Mouse (Mus musculus): ENCODE data around the gene Katnb1. TPM values are rescaled to one million over a fixed set of nuclear protein-coding genes. Genes with fewer than 3 reads are reported as not detected.
A peak's percentile ranks its signal among the peaks of the same experiment; 100 is the strongest.

The Katnb1 gene
- total RNA-seq, 2 experiments from 2014 or later = 13.0 to 15.0 TPM

DNA sequence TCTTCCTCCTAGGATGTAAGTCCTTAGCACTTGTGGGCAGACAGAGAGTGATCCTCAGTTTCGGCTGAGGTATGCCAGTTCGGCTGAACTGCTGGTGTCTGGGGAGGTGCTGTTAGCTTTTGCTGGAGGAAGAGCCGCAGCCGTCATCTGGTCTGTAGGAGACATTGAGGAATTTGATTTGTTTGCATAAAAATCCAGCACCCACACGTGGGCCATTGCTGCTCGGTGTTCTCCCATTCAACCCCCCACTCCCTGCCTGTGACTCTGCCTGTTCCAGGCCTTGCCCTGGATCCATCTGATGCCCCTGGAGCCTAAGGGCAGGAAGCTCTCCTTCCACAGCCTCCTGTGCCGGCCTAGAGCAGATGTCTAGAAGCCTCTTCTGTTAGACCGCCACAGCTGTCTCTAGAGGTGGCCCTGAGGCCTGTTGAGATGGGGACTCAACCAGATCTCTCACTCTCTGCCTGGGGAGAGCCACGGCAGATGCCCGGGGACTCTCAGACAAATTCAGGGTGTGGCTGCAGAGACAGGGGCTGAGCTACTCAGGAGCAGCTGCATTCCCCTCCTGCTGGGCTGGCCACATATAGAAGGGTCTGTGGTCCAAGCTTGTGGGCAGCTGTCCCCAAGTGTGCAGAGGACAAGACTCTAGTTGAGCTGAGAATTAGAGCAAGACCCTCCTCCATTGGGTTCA is 3.9 kb downstream of the Katnb1 start:
- no peak for DNase-seq

DNA sequence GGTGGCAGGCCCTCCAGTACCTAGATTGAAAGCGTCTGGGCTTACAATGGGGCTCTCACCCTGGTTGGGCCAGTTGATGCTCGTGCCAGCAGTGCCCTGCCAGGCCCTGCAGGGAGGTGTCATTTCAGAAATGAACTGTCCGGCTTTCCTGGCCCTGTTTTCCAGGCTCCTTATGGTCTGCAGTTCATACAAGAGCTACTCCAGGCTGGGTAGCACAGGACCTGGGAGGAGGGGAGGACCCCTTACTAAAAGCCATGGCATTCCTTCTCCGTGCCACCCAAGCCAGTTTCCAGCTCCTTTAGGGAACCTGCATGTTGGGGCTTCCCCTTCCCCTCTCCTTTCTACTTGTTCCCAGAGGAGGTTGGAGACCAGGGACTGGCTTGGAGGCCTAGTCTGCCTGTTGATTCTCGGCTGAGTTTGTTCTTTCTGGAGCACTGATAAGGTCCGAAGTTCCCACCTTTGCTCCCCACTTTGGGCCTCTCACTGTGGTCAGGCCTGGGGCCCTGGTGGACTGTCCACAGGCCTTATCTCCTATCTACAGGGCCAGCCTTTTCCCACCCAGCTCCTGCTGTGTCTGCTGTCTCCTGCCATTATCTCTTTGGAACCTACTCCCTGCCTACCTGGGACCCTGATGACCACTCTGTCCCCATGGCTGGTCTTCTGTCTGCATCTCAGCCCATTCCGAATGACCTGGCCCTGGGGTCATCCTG is 4.6 kb downstream of the Katnb1 start:
- no peak for DNase-seq

DNA sequence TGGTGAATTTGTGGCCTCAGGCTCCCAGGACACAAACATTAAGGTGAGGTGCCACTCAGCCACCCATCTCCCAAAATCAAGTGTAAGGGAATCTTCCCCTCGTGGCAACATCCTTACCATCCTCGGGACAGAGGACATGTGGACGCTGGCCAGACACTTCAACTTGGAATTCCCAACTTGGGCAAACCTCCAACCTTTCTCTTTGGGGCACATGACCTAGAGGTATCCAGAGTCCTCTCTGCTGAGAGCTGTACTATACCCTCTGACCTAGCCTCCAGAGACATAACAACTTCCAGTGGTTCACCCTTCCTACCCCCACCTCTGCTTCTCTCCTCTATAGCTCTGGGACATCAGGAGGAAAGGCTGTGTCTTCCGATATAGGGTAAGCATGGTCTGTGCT is 12.6 kb downstream of the Katnb1 start:
- peak; percentile 38 for DNase-seq

DNA sequence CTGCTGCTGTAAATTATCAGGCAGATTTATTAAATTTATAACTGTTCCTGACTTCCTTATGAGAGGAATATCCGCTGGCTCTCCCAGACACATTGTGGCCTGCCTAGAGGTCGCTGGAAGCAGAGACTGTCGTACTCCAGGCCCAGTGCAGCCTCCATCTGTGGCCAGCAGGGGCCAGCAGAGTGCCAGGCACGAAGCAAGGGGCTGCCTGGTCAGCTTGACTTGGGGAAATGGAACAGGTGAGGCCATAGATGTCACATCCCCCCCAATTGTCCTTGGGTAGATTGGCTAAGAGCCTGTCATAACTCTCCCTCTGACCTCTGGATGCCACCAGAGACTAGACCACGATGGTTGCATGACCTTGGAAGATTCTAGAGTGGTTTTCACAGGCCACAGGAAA is 18.0 kb downstream of the Katnb1 start:
- DNase-seq = peak; percentile 86

DNA sequence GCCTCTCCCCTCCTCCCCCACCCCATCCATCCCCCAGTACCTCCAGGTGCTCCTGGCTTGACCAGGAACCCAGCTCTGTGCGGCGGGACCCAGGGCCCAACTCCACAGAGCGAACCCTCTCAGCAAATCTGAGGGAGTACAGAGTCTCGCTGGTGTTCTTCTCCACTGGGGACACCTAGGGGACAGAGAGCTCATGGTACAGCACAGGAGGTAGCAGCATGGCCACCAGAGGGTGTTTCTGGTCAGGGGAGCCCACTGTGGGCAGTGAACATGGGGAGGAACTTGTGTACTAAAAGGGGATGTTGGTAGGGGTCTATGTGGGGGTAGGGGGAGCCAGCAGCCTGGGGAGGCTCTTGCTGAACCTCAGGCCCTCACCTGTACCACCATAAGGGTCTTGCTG is 21.0 kb downstream of the Katnb1 start:
- DNase-seq = no peak

DNA sequence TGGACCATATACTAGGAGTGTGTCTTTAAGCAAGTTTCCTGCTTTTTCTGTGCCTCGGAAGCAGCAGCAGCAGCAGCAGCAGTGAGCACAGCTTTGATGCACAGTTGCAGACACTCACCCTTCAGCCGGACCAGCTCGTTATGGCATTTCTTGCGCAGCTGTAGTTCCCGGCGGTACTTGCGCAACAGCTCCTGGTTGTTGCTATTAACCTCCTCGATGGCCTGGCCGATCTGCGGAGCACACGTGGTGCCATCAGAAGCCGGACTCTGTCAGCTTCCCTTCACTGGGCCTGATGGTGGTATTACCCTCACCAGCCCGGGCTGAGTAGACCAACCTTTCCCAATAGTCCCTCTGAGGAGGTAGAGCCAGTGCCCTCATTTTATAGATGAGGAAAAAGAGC is 26.3 kb downstream of the Katnb1 start:
- no peak for DNase-seq

DNA sequence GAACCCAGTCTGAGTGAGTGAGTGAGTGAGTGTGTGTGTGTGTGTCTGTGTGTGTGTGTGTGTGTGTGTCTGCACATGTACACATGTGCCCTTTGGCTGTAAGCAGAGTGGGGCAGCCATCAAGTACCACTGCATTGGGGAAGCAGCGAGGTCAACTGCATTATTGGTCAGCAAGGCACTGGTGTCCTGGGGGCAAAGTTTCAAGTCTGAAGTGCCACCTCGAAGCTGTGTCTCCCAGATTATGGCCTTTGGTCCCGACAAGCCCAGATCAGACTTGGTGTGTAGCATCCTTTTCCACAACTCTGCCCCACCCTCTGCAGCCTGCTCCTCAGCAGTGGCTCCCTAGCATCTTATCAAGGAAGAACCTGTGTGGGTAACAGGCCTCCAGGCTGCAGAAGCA is 31.6 kb downstream of the Katnb1 start:
- no peak for DNase-seq

DNA sequence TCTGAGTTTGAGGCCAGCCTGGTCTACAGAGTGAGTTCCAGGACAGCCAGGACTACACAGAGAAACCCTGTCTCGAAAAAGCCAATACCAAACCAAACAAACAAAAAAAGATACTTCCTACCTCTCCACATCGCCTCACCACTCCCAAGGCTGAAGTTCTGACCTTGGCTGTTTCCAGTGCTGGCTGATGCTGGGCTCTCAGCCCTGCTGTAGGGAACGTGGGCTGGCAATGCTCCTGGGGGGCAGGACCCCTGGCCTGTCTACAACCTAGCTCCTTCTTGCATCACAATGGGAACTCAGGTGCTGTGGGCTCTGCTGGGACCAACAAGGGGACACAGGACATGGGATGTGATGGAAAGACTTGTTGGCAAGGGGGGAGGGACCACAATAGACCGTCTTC is 32.1 kb downstream of the Katnb1 start:
- DNase-seq = no peak

DNA sequence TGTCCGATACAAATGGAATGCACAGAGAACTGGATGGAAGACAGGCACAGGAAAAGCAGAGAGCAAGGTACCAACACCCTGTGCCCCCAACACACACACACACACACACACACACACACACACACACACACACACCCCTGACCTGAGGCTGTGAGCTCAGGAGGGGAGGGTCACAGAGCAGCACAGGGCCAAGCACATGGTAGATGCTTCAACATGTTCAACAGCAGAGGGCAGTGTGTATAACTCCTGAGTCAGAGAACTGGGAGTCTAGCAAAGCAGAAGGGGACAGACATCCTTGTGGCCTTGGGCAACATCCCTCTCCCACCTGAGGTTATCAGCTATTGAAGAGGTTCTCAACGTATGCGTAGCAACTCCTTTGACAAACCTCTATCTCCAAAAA is 32.8 kb downstream of the Katnb1 start:
- DNase-seq = peak; percentile 39

DNA sequence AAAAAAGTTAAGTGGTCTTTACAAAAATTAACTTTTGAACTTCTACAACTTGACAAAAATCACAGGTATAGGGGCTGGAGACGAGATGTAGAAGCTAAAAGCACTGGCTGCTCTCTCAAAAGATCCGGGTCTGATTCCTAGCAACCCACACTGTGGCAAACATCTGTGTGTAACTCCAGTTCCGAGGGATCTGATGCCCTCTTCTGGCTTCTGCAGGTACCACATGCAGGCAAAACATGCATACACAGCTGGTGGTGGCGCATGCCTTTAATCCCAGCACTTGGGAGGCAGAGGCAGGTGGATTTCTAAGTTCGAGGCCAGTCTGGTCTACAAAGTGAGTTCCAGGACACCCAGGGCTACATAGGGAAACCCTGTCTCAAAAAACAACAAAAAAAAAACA is 42.5 kb downstream of the Katnb1 start:
- no peak for DNase-seq

DNA sequence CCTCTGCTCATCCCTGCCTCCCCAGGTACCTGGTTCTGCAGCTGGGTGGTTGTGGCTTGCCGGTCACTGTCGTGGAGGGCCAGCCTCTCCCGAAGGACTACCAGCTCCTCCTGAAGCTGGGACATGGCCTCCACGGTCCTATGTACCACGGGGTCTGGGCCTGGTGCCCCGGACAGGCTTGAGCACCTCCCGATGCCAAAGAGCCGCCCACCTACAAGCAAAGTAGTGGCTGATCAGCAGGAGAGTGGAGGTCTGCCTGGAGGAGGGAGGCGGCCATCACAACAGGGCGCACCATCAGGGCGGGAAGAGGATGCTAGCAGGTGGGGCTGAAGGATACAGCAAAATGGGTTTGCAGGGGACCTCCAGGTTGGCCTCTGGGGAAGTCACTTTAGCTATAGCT is 45.5 kb downstream of the Katnb1 start:
- DNase-seq = no peak

DNA sequence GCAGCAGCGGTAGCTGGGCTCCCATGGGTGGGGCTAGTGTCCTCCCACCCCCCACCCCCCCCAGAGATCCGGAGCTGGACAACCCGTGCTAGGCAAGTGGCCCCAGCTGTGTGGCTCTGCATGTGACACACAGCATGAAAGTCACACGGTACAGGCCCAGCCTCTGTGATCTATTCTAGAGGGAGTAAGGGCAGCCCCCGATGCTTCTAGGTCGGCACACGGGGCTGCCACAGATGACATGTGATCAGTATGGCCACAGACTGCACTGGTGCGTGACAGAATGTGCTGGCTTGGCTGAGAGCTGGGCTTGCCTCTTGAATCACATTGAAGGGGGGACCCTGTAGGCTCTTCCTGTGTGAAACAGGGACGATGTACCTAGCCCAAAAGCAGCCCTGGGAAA is 46.7 kb downstream of the Katnb1 start:
- DNase-seq = no peak

DNA sequence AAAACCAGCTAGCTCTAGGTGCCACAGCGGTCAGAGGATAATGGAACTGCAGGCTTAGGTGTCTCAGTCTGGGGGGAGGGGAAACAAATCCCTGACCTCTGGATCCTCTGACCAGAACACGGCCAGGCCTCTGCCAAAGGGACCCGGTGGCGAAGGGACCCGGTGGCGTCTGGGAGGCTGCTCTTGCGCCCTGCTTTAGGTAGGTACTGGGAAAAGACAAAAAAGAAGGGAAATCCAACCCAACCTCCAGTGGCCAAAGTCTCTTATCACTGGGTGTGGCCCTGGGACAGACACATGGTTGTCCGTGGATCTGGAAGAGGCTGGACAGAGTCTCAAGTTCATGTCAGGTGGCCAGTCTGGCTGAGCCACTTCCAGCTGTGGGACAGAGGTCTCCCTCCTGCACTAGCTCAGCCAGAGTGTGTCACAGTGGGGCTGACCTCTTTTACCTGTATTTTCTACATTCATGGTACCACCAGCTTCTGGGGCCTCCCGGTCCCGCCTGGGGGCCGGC is 47.8 kb downstream of the Katnb1 start:
- DNase-seq = no peak

DNA sequence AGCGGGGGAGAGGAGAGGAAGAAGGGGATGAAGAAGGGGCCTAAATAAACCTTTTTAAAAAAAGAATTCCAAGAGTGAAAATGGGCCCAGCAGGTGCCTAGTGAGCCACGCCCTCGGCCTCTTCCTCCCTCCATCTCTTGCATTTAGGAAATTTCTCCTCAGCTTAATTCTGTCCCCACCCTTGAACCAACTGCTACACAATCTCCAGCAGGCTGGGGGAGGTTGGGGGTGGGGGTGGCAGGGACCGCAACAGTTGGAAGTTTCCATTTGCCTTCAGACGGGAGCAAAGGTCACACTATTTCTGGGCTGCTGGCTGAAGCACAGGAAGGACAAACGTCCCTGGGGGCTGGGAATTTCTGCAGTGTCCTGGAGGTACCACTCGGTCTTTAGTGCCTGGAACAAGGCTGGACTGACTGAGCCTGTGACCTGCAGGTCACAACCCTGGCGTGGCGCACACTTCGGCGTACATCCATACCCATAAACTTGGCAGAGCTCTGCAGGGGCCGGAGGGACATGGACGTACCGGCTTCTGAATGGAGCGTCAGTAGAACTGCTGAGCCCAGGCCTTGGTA is 50.1 kb downstream of the Katnb1 start:
- peak; percentile 42 for DNase-seq

DNA sequence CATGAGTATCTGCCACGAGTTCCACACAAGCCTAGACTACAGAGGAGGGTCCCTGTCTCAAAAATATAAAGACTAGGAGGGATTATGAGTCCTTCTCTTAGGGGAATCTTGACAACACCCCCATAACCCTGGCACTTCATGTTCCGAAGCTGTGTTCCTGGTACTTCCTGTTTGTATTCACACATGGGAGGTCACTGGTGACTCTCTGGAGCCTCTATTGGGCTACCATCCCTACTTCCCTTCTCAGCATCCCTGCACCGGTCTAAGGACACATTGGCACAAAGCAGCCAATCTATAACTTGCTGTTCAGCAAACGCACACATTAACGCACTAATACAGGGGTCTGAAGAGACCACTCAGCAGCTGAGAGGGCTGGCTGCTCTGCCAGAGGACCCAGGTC is 51.0 kb downstream of the Katnb1 start:
- no peak for DNase-seq

DNA sequence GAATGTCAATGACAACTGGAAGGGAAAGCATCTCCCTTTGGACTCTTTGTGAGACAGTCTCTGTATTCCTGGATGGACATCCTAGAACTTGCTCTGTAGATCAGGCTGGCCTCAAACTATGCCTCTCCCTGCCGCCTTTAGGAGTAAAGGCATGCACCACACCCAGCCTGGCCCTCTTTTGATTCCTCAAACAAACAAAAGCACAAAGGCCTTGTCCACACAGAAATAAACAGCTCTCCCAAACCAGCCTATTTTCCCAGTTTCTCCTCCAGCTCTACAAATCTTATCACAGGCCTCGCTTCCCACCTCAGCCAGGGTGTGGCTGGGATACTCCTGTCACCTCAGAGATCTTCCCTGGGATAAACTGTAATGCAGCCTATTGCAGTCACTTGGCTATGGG is 53.2 kb downstream of the Katnb1 start:
- no peak for DNase-seq

DNA sequence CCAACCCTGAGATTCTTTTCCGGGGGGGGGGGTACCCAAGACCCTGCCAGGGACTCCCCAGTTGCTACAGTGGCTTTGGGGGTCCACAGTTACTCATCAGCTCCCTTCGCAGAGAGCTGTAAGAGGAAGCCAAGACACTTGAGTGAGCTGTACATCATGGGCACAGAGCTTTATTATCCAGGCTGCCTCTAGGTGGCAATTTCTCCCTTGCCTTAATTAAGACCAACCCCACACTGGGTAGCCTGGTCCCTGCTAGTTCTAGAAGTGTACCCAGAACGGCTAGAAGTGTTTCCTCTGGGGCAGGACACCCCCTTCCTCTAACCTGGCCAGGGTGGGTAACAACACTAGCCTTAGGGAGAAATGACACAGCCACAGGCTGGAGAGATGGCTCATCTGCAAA is 54.3 kb downstream of the Katnb1 start:
- no peak for DNase-seq

DNA sequence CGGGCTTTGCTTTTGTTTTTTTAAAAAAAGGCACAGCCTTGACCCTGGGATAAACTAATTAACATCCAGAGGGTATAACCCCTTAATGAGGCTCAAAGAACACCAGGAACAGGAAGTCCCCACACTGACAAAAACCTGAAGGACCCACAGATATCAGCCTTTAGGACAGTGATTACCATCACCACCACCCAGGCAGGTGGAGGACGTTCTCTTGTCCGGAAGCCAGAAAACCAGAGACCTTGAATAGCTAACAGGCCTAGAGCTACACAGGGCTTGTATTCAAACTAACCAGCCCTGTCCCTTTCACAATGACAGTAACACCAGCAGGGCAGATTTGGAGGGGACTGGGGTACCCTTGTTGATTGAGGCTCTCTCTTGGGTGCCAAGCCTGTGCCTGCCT is 55.2 kb downstream of the Katnb1 start:
- DNase-seq = no peak

DNA sequence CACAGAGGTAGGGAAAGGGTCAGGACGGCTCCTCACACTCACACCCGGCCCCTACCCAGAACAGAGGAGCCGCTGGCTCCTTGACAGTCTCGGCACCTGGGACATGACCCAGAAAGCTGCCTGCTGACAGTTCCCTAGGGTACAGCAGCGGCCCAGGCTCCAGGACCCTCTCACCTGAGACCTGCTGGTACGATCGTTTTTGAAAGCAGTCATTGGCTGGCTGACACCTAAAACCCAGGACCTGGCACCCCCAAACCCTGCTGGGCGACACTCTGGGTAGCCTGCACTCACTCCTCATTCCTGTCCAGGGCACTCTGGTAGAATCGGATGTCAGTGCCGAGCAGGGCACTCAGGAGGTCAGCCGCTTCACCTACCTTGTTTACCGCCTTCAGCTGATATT is 56.2 kb downstream of the Katnb1 start:
- DNase-seq = no peak

DNA sequence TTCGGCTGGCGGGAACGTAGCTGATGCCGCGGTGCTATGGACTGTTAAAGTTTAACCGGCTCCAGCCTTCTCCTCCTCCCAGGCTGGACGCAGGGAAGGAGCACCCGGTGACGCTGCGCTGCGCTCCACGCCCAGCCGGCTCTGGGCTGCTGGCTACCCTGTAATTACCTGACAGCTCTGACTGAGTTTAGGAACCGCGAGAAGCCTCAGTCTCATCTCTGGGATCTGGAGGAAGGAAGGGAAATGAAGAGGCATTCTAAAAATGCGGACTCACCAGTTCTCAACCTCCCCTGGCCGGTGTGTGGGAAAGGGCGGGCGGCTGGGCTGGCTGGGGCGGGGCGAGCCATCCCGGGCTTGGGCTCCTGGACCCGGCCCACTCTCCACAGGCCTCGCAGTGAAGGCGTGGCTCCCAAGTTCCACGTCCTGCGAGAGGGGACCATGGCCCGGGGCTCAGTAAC is 56.7 kb downstream of the Katnb1 start:
- DNase-seq = peak; percentile 44

DNA sequence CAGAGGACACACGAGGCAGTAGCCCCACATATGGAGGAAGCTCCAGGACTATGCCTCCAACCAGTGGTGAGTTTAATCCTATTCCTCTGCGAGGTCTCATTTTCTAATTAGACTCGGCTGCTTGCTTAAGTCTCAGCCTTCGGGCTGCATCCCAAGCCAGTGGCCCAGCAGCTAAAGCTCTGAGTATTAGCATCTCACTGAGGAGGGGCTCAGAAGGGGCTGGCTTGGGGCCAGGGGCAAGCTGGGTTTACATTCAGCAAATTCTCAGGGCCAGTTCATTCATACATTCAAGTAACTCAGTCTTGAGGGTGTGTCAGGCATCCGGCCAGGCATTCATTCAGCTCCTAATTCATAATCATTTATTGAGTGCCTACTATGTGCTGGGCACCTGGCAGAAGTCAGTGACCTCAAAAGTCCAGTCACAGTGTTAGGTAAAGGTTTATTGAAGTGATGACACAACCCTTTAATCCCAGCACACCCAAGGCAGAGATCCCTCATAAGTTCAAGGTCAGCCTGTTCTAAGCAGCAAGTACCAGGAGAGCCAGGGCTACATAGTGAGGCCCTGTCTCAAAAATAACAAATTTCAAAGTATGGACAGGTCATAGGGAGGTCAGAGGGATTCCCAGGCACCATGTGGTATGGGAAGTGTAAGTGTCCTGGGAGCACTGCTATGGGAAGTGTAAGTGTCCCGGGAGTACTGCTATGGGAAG is 57.5 kb downstream of the Katnb1 start:
- DNase-seq = peak; percentile 43

DNA sequence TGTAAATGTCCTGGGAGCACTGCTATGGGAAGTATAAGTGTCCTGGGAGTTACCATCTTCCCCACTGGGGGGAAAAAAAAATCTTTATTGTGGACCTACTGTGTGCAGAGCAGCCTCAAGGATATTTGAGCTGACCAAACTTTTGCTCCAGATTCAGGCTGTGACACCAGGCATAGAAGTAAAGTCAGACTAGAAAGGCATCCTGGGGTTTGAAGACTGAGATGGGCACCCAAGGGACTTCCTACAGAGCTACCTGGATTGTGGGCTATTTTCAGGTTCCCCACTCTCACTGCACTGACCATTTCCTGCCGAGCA is 58.0 kb downstream of the Katnb1 start:
- no peak for DNase-seq

DNA sequence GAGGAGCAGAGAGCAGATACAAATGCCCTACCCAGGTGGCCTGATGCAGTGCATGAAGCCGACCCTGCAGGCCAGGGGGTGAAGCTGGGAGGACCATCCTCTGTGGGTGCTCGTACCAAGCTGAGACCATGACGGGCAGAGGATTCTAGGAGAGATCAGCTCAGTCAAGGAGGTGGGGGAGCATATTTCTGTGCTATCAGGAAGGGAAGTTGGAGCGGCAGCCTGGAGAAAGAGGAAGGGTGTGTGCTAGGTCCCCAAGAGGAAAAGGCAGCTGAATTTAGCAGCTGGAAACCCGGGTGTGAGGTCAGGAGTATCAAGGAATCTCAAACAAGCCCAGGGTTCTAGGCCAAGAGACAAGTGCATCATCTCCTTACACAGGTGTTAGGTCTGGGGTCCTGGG is 59.6 kb downstream of the Katnb1 start:
- DNase-seq = no peak

All from heart, postnatal 4 days (tissue).